Mouse (Mus musculus): ENCODE data around the gene Cenpu. TPM values are rescaled to one million over a fixed set of nuclear protein-coding genes. Genes with fewer than 3 reads are reported as not detected.

Cenpu gene
- polyA plus RNA-seq, 1 experiment = not detected

DNA sequence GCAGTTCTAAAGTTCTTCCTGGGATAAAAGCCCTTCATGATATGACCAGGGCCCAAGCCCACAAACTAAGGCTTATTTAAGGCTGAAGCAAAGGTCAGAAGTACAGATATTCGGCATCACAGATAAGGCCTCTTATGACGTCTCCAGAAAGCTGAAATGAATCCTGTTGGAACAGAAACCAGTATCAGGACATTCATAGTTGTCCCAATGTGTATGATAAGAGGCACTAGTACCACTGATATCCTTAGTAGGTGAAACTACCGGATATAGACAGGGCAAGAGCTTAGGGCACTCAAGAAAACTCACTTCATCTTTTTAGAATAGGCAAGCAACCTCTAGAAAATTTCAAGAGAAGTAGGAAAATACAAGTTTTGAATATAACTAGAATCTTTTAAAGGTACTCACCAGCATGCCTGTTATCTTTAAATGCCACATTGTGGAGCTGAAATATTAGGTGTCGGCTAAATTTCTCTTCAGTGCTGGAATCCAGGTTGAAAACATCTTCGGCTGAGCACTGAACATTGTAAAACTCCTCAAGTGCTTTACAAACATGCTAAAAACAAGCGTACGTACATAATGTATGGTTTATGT, 47.6 kb downstream of the Cenpu start:
- H3K27ac ChIP-seq (replicated peaks; ENCODE audit: low read depth, low read length) = no peak overlapping the region
- no peaks in the 10 kb centered on the region for H3K4me1 ChIP-seq (ENCODE audit: control insufficient read depth, insufficient read depth, insufficient read length, low read length)
- no peak overlapping the region for H3K4me3 ChIP-seq (ENCODE audit: insufficient read depth, low read depth, low read length)

DNA sequence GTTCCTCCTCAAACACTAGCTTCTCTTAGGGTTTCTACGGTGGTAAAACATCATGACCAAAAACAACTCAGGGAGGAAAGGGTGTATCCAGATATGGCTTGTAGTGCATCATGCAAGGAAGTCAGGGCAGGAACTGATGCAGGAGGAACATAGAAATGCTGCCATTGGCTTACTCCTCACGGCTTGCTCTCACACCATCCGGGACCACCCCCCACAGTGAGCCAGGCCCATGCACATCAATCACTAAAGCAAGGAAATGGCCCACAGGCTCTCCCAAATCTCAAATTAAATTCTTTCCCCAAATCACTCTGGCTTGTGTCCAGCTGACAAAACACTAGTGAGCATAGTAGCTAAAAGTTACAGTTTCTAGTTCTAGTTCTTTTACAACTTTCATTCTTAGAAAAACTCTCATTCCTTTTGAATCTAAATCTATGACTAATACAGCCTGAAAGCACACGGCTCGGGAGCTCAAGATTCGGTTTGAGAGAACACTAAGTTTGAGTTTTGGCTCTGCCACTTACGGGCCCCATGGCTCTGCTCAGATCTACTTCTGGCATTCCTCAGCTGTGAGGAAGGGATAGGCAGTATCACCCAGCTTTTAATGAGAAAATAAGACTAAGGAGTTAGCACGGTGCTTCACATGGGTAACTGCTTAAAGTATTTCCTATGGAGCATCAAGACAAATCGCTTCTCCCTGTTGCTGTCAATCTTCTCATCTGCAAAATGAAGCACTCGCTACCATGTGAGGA, 49.3 kb downstream of the Cenpu start:
- Histone ChIP-seq H3K27ac (replicated peaks; ENCODE audit: low read depth, low read length) (no peak overlapping the region), H3K4me3 (ENCODE audit: insufficient read depth, low read depth, low read length) (no peak overlapping the region), H3K4me1 (ENCODE audit: control insufficient read depth, insufficient read depth, insufficient read length, low read length) (no peaks in the 10 kb centered on the region)

DNA sequence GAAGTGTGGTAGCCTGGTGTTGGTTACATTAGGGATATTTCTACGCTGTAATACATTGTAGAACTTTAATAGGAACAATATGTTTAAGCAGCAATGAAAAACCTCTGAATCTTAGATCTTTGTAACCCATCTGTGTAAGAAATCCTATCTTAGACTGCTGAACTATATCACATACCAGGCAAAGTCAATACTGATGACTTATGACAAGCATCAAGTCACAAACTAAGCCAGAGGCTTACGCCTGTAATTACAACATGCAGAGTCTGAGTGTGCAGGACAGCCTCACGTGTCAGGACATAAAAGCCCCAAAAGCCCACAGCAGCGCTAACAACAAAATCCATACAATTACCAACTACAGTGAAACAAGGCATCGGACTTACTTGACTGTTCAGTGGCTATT, 51.8 kb downstream of the Cenpu start:
- Histone ChIP-seq H3K4me1 (ENCODE audit: control insufficient read depth, insufficient read depth, insufficient read length, low read length) (no peaks in the 10 kb centered on the region), H3K4me3 (ENCODE audit: insufficient read depth, low read depth, low read length) (no peak overlapping the region), H3K27ac (replicated peaks; ENCODE audit: low read depth, low read length) (no peak overlapping the region)

DNA sequence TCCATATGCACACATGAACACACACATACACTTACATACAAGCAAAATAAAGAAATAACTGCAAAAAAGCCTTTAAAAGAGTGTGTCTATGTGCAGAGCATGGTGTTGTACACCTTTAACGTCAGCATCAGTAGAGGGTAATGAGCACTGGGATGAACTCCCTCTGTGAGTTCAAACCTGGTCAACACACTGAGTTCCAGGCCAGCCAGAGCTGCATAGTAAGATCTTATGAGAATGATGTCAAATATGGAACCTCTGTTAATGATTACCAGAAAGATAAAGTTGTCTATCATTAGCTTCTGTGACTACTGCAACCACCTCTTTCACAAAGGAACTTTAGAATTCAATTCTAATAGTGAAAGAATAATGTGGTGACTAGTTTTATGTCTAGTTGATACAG, 55.1 kb downstream of the Cenpu start:
- no peak overlapping the region for H3K4me3 ChIP-seq (ENCODE audit: insufficient read depth, low read depth, low read length)
- H3K4me1 ChIP-seq (ENCODE audit: control insufficient read depth, insufficient read depth, insufficient read length, low read length) = no peaks in the 10 kb centered on the region
- H3K27ac ChIP-seq (replicated peaks; ENCODE audit: low read depth, low read length) = no peak overlapping the region

DNA sequence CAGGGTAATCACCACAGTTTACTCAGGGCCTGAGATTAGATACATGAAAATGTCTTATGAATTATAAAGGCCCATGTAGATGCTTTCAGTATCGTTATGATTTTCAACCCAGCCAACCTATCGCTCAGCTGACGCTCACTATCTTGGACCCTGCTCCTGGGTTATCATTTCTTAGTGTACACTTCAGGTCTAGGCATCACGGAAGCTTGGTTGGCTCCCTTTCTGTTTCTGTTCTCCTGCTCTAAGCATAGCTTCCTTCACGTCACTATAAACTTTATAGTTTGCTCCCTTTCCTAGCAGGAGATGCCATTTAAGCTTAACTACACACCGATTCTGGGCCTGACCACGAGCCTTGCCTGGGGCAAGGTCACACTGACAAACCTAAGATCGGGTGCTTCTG, 59.7 kb downstream of the Cenpu start:
- Histone ChIP-seq H3K4me1 (ENCODE audit: control insufficient read depth, insufficient read depth, insufficient read length, low read length) (no peaks in the 10 kb centered on the region), H3K4me3 (ENCODE audit: insufficient read depth, low read depth, low read length) (no peak overlapping the region), H3K27ac (replicated peaks; ENCODE audit: low read depth, low read length) (no peak overlapping the region)

DNA sequence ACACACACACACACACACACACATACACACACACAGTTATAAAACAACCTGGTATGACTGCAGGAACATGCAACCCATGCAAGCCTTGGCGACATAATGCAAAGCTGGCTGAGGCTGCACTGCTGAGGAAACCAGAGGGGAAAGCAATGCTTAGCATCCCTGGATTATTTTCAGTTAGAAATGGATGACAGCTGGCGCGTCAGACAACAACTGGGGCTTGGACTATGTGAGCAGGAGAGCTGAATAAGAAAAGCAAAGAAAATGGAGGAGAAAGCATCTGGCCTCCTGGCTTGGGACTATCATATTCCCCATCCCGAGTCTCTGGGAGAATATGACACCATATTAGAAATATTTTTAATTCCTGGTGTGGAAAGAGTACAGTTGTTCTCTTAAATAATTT, 61.1 kb downstream of the Cenpu start:
- Histone ChIP-seq H3K4me3 (ENCODE audit: insufficient read depth, low read depth, low read length) (no peak overlapping the region), H3K4me1 (ENCODE audit: control insufficient read depth, insufficient read depth, insufficient read length, low read length) (no peaks in the 10 kb centered on the region), H3K27ac (replicated peaks; ENCODE audit: low read depth, low read length) (no peak overlapping the region)

DNA sequence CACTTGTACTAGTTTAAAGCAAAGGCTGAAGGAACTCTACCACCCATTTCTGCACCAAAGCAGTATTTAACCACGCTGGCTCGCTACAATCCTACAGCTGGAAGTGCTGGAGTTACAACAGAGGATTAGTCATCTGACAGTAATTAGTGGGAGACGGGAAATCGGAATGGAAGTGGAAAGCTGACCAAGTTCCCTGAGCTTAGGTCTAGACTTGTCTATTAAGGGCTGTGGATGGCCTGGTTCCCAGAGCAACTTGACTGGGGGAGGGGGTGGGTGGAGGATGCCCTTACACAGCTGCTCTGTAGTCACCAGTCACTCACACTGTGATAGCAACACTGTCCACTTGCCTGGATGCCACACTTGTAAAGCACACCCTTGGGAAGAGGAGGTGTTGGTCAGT, 61.5 kb downstream of the Cenpu start:
- H3K27ac ChIP-seq (replicated peaks; ENCODE audit: low read depth, low read length) = no peak overlapping the region
- no peak overlapping the region for H3K4me3 ChIP-seq (ENCODE audit: insufficient read depth, low read depth, low read length)
- H3K4me1 ChIP-seq (ENCODE audit: control insufficient read depth, insufficient read depth, insufficient read length, low read length) = no peaks in the 10 kb centered on the region; the same call in 1 of the 2 replicates

DNA sequence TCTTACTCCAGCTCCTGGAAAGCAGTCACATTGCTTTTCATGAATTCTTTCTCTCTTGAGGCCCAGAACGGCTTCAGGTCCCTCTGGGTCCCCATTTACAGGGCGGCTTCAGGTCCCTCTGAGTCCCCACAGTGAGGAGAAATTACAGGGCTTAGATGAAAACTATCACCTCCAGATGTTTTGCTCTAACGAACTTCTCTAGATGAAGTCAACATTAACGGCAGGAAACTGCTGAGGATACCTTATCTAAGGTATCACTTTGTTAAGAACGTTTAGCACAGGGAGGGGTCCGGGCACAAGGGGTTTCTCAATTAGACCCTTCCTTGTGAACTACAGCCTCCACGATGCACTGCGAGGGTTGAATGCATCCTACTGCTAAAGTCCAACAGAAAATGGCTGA, 64.1 kb downstream of the Cenpu start:
- Histone ChIP-seq H3K27ac (replicated peaks; ENCODE audit: low read depth, low read length) (no peak overlapping the region), H3K4me1 (ENCODE audit: control insufficient read depth, insufficient read depth, insufficient read length, low read length) (peaks cover 3% of the 10 kb centered on the region; the same call in 1 of the 2 replicates), H3K4me3 (ENCODE audit: insufficient read depth, low read depth, low read length) (no peak overlapping the region)

DNA sequence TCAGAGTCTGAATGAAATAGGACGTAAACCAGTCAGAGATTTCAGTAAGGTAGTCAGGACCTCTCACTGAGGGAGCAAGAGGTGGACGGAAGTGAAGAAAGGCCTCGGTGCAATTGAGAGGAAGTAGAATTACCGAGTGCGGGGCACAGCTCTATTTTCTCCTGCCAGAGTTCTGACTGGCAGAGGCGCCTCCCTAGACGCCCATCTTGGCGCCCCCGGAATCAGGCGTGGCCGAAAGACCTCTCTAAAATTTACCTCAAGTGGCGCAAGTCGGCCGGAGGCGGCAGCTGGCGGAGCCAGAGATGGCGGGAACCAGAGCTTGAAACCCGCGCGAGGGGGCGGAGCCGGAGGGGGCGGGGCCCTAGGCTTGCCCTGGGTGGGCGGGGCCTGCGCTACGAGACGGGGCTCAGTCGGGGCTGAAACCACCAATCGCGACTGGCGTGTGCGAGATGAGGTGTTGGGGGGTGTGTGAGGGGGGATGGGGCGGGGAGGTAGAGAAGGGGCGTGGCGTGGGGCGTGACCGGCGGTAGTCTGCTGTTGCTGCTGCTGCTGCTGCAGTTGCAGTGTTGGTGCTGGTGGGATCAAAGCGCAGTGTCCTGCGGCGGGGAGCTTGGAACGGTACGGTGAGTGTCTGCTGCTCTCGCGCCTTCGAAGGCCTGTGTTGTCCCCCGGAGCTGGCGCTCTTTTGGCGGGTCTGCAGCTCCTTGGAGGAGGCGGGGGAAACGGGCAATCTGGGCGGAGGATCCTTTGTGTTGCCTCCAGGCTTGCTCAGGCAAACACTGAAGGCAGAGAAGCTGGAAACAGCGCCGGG, 65.3 kb downstream of the Cenpu start, which contains the start of the genes Primpol and Casp3:
Primpol (minus strand) TSS at position 334 of the 811 bp plus-strand sequence.
Casp3 (plus strand) TSS at position 413 of the 811 bp plus-strand sequence.
- Histone ChIP-seq H3K4me1 (ENCODE audit: control insufficient read depth, insufficient read depth, insufficient read length, low read length) (peaks cover 3% of the 10 kb centered on the region; the same call in 1 of the 2 replicates), H3K27ac (replicated peaks; ENCODE audit: low read depth, low read length) (peak within 1 kb of the TSS; percentile 11; the same call in 1 of the 2 replicates), H3K4me3 (ENCODE audit: insufficient read depth, low read depth, low read length) (peak within 1 kb of the TSS; percentile 91)

DNA sequence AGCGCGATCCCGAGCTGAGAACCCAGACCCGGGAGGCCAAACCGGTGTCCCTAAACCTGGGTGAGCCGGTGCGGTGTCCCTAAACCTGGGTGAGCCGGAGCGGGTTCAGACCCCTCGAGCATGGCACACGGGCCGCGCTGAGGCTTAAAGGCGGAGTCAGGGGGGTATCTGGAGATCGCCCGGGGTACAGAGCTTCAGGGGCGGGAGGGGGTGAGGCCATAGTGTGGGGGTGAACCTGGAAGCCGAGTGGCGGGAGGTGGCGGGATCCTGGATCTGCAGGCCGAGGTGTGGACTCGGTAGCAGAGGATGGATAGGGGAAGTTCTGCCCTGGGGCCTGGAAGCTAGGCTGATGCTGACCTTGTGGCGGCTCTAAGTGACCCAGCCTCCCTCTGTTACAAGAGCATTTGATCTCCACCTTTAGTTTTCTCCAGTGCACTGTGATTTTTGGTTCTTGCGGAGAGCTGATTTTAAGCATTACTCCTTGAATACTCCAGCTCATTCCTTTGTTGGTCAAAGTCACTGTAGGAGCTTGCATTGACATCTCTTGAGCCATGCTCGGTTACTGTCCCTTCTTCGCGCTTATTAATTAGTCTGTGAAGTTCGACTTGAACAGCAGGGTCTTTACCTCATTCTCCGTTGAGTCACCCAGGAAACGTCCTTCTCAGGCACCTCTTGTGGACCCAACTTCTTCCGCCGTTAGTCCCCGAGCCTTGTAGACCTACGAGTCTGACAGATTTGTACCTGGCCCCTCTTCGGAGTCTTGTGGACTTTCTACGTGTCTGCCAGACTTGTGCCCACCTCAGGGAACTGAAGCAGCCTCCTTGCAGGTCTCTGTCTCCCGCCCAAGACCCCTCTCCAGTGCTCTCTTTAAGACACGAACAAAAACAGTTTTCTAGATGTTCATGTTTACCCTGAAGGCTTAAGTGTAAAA, 66.1 kb downstream of the Cenpu start:
- Histone ChIP-seq H3K27ac (replicated peaks; ENCODE audit: low read depth, low read length) (no peak overlapping the region), H3K4me1 (ENCODE audit: control insufficient read depth, insufficient read depth, insufficient read length, low read length) (peaks cover 3% of the 10 kb centered on the region; the same call in 1 of the 2 replicates), H3K4me3 (ENCODE audit: insufficient read depth, low read depth, low read length) (peak overlapping the region; percentile 91)

DNA sequence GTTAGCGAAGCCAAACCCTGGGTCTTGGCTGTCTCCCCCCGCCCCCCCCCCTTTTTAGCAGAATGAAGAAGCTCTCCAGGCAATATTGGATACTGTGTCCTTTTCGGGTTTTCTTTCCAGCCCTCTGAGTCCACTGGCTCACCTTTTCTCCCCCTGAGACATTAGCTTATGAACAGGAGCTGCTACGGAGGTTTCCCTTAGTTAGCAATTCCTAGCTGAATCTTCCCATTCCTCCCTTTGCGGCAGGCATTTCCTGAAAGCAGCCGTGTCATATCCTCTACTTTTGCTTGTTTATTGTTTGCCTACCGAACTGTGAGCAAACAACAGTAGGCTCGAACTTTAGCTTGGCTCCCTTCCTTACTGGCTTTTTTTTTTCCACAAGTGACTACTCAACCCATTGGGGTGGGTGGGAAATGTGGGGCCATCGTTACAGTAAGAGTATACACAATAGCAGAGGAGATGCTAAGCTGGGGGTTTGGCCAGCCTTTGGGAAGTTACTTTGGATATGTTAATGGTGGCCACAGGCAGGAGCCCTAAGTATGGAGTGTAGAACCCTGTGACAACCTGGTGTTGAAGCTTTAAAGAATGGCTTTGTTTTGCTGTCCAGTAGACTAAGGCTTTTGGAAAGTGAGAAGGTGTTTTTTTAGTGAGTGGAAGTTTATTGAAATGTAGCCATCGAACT, 67.0 kb downstream of the Cenpu start:
- peak overlapping the region; percentile 91 for H3K4me3 ChIP-seq (ENCODE audit: insufficient read depth, low read depth, low read length)
- H3K4me1 ChIP-seq (ENCODE audit: control insufficient read depth, insufficient read depth, insufficient read length, low read length) = peaks cover 3% of the 10 kb centered on the region; the same call in 1 of the 2 replicates
- no peak overlapping the region for H3K27ac ChIP-seq (replicated peaks; ENCODE audit: low read depth, low read length)

DNA sequence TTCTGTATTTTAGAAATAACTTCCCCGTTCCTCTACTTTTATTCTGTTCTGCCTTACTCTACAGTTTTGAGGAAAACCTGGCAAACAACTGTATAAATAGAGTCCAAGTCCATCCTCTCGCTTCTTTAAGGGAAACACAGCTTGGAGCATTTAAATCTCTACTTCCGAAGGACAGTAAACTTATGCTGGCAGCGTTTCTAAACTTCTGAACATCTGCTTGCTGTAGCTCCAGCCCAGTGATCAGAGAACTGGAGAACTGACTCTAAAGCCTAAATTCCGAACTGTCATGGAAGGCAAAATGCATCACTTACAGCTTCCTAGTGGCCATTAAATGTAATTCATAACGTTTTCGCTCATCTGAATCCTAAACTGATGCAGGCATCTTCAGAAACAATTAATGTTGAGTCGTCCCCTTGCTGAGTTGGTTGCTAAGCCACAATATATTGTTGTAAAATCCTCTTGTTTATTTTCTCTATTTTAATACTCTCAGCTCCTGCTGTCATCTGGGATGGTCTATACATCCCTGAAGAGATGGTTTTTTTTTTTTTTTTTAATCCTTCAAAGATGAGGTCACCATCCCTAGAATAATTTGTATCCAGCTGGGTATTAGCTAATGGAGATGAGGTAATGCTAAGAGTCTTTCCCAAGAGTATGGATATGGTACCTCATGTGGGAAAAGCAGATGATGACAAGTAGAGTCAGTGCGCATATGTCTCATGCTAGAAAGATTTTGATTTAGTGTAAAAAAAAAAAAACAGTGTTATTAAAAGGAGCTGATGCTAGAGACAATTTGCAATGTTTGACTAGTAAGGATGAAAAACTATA, 70.8 kb downstream of the Cenpu start:
- Histone ChIP-seq H3K4me3 (ENCODE audit: insufficient read depth, low read depth, low read length) (no peak overlapping the region), H3K4me1 (ENCODE audit: control insufficient read depth, insufficient read depth, insufficient read length, low read length) (peaks cover 3% of the 10 kb centered on the region; the same call in 1 of the 2 replicates), H3K27ac (replicated peaks; ENCODE audit: low read depth, low read length) (no peak overlapping the region)

DNA sequence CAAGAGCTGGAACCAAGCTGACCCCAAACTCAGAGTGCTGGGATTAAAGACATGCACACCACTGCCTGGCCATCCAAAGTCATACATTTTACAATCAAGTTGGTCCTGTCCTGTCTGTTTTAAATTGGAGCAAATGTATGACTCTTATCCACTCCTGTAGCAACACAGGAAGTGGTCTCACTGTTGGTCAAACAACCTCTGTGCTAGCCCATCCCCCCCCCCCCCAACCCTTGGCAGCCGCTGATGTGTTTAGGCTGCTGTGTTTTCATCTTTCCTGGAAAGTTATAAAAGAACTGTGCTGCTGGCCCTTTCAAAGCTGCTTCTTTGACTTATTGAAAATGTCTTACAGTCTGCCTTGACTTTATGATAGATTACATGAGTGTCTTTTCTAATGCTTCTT, 73.3 kb downstream of the Cenpu start:
- H3K4me1 ChIP-seq (ENCODE audit: control insufficient read depth, insufficient read depth, insufficient read length, low read length) = peaks cover 2% of the 10 kb centered on the region
- no peak overlapping the region for H3K27ac ChIP-seq (replicated peaks; ENCODE audit: low read depth, low read length)
- H3K4me3 ChIP-seq (ENCODE audit: insufficient read depth, low read depth, low read length) = no peak overlapping the region

Measured in brown adipose tissue, adult 24 weeks (tissue).